Mouse (Mus musculus) CH12.LX (cell line): ENCODE data around the gene Cbx4.

Source experiments
- E2F4 ChIP-seq: IDR thresholded peaks from 2 replicates; pipeline ENCODE4 v1.6.1; 2011; ENCODE audit warnings: low read depth, low read length, improper control_type of control experiment; ENCODE audit not compliant: insufficient replicate concordance
- JUND ChIP-seq: conservative IDR thresholded peaks from 2 replicates; pipeline ENCODE4 v1.6.1; 2011; ENCODE audit warnings: low read depth, low read length, improper control_type of control experiment
- MAX ChIP-seq: IDR thresholded peaks from 2 replicates; pipeline ENCODE4 v1.6.1; 2011; ENCODE audit warnings: low read length, improper control_type of control experiment
- SMC3 ChIP-seq: IDR thresholded peaks from 2 replicates; pipeline ENCODE4 v1.6.1; 2011; ENCODE audit warnings: low read depth, low read length, improper control_type of control experiment
- ZC3H11A ChIP-seq: IDR thresholded peaks from 2 replicates; pipeline ENCODE4 v1.6.1; 2012; ENCODE audit warnings: low read depth, mild to moderate bottlenecking, inconsistent platforms, low read length, improper control_type of control experiment

GRCm38 (mm10) chr11:119087301-119088082 lies 1.5 kb upstream of the Cbx4 start:
- TF ChIP-seq JUND (no peak), ZC3H11A (no peak), SMC3 (no peak), MAX (no peak), E2F4 (no peak)
